Mouse (Mus musculus): ENCODE data around the gene Kcnt2. TPM values are rescaled to one million over a fixed set of nuclear protein-coding genes. Genes with fewer than 3 reads are reported as not detected.

Gene Kcnt2
- polyA plus RNA-seq (2016; fragmentation: Nextera tagmentation; extraction: Ambion mirVana), result 2.3 and 2.6 TPM in 2 replicates

GRCm38 (mm10) chr1:140245876-140246597 is at the start of gene Kcnt2:
Gene Kcnt2, plus strand, starts transcription at chr1:140246158.
- Histone ChIP-seq H3K4me2 (peak within 1 kb of the TSS; percentile 85), H3K9me3 (no peaks in the 10 kb centered on the region), H3K9ac (replicated peaks) (peak within 1 kb of the TSS; percentile 63), H3K36me3 (no peaks in the 10 kb centered on the region), H3K4me1 (replicated peaks) (peaks cover 9% of the 10 kb centered on the region; the same call in 1 of the 2 replicates), H3K27ac (no peak within 1 kb of the TSS), H3K4me3 (replicated peaks) (peak within 1 kb of the TSS; percentile 59), H3K27me3 (no peaks in the 10 kb centered on the region)
- under 1% methylated on average over 21 of the region's 21 CpGs for WGBS
- peak; percentile 80 for ATAC-seq (ENCODE audit: insufficient number of reproducible peaks, insufficient read depth, low FRiP score, low TSS enrichment, low read depth)

DNA sequence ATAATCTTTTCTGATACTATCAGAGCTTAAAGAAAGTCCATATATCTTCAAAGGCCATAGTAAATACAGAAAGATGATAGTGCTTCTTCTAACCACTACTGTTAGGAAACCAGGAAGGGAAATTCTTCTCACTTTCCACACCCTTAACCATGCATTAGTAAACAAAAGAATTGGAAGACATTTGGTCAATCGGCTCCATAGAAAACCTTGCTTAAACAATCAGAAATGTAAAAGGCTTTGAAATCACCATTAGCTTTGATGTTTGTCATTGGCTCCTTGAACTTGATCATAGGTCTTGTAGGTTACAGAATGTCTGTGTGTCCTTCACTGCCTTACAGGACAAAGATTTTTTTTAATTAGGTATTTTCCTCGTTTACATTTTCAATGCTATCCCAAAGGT is 40.6 kb upstream of the Kcnt2 start:
- H3K9ac ChIP-seq (replicated peaks), result no peak overlapping the region
- H3K27me3 ChIP-seq, result no peaks in the 10 kb centered on the region
- H3K27ac ChIP-seq, result no peak overlapping the region
- WGBS, result 72% methylated on average over 2 of the region's 2 CpGs
- no peaks in the 10 kb centered on the region for H3K4me1 ChIP-seq (replicated peaks)
- ATAC-seq (ENCODE audit: insufficient number of reproducible peaks, insufficient read depth, low FRiP score, low TSS enrichment, low read depth), result no peak
- H3K36me3 ChIP-seq, result no peaks in the 10 kb centered on the region
- H3K4me3 ChIP-seq (replicated peaks), result no peak overlapping the region
- no peak overlapping the region for H3K4me2 ChIP-seq
- peaks cover 6% of the 10 kb centered on the region; the same call in 1 of the 2 replicates for H3K9me3 ChIP-seq

- Histone ChIP-seq H3K4me3 (replicated peaks) (no peak overlapping the region), H3K4me2 (no peak overlapping the region), H3K4me1 (replicated peaks) (no peaks in the 10 kb centered on the region), H3K36me3 (no peaks in the 10 kb centered on the region), H3K9ac (replicated peaks) (no peak overlapping the region), H3K27me3 (no peaks in the 10 kb centered on the region), H3K9me3 (no peaks in the 10 kb centered on the region), H3K27ac (no peak overlapping the region)
- peak; percentile 47; the same call in 1 of the 2 replicates for ATAC-seq (ENCODE audit: insufficient number of reproducible peaks, insufficient read depth, low FRiP score, low TSS enrichment, low read depth)
- WGBS, result 47% methylated on average over 3 of the region's 3 CpGs
Measured at GRCm38 (mm10) chr1:140225221-140225620, 20.7 kb upstream of the Kcnt2 start.

- Histone ChIP-seq H3K4me3 (replicated peaks) (no peak overlapping the region), H3K4me1 (replicated peaks) (no peaks in the 10 kb centered on the region), H3K27ac (no peak overlapping the region), H3K27me3 (no peaks in the 10 kb centered on the region), H3K9ac (replicated peaks) (no peak overlapping the region), H3K9me3 (no peaks in the 10 kb centered on the region), H3K36me3 (no peaks in the 10 kb centered on the region), H3K4me2 (no peak overlapping the region)
- 74% methylated on average over 8 of the region's 8 CpGs for WGBS
- ATAC-seq (ENCODE audit: insufficient number of reproducible peaks, insufficient read depth, low FRiP score, low TSS enrichment, low read depth), result no peak
Measured at GRCm38 (mm10) chr1:140226673-140227072, 19.3 kb upstream of the Kcnt2 start.

DNA sequence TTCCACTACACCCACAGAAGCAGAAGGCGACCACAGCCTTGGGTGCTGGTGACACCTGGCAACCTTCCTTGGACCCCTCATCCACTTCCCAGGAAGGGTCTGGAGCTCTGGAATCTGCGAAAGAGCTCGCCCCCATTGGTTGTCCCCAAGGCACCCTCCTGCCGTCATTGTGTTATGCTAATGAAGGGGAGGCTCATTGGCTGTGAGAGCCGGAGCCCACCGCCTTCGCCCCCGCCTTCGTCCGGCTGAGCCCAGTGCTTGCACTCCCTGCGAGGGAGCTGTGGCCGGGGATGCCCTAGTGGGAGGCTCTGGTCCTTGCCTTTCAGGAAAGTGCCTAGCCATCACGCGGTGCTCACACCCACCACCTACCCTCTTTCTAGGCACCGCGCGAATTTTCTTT is 493 bp upstream of the Kcnt2 start:
- WGBS, result 0% methylated on average over 17 of the region's 17 CpGs
- Histone ChIP-seq H3K27ac (no peak overlapping the region), H3K4me1 (replicated peaks) (peaks cover 9% of the 10 kb centered on the region; the same call in 1 of the 2 replicates), H3K36me3 (no peaks in the 10 kb centered on the region), H3K9ac (replicated peaks) (peak overlapping the region; percentile 63; the same call in 1 of the 2 replicates), H3K4me2 (peak overlapping the region; percentile 85), H3K4me3 (replicated peaks) (peak overlapping the region; percentile 59), H3K27me3 (no peaks in the 10 kb centered on the region), H3K9me3 (no peaks in the 10 kb centered on the region)
- ATAC-seq (ENCODE audit: insufficient number of reproducible peaks, insufficient read depth, low FRiP score, low TSS enrichment, low read depth), result peak; percentile 98

DNA sequence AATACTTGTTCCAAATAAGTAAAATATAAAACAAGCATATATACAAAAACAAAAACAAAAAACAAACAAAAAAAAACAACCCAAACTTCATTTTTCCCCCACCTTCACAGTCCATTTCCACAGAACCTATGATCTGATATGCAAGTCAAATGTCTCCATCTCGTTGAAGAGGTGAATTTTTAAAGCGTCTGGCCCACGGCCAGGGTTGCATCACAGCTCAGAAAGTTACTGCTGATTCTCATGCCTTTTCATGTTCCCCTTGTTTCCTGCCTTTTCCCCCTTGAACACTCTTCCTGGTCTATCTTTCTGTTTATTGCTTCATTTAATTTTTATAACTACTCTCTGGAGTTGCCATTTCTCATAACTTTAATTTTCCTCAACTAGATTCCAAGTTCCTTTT is 18.7 kb downstream of the Kcnt2 start:
- H3K9ac ChIP-seq (replicated peaks), result no peak overlapping the region
- WGBS, result 68% methylated on average over 3 of the region's 3 CpGs
- no peaks in the 10 kb centered on the region for H3K27me3 ChIP-seq
- H3K9me3 ChIP-seq, result no peaks in the 10 kb centered on the region
- H3K36me3 ChIP-seq, result no peaks in the 10 kb centered on the region
- no peak overlapping the region for H3K27ac ChIP-seq
- no peaks in the 10 kb centered on the region for H3K4me1 ChIP-seq (replicated peaks)
- no peak overlapping the region for H3K4me3 ChIP-seq (replicated peaks)
- ATAC-seq (ENCODE audit: insufficient number of reproducible peaks, insufficient read depth, low FRiP score, low TSS enrichment, low read depth), result no peak
- H3K4me2 ChIP-seq, result no peak overlapping the region

GRCm38 (mm10) chr1:140266047-140266446 is 20.1 kb downstream of the Kcnt2 start:
- no peak overlapping the region for H3K9ac ChIP-seq (replicated peaks)
- no peak overlapping the region for H3K27ac ChIP-seq
- no peaks in the 10 kb centered on the region for H3K36me3 ChIP-seq
- no peak overlapping the region for H3K4me3 ChIP-seq (replicated peaks)
- H3K27me3 ChIP-seq, result no peaks in the 10 kb centered on the region
- no peaks in the 10 kb centered on the region for H3K4me1 ChIP-seq (replicated peaks)
- no peak for ATAC-seq (ENCODE audit: insufficient number of reproducible peaks, insufficient read depth, low FRiP score, low TSS enrichment, low read depth)
- H3K9me3 ChIP-seq, result no peaks in the 10 kb centered on the region
- WGBS, result 72% methylated on average over 5 of the region's 5 CpGs
- H3K4me2 ChIP-seq, result no peak overlapping the region

DNA sequence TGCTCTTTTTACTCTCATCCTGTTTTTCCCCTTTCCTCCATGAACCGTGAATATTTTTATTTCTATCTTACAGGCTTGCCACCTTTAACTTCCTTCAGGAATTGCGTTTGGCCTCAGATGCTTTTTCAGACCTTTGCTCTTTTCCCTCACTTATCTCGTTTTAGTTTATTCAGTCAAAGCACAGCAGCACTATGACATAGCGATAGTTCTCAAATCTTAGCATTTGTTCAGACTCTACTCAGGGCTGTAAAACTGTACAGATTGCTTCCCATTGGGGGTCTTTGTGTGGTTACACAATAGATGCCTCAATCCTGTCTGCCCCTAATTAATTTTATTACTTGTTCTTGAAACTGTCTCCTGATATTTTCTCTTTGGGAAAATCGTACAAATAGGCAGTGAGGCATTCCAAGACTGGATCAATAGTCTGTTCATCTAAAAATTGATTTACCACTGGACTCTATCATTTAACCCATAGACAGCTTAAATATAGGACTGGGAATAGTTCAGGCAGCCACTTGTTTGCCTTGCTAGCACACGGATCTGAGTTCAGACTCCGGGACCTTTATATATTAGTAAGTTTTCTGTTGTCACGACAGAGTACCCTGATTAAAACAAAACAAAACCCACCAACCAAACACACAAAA is 20.8 kb downstream of the Kcnt2 start:
- no peak overlapping the region for H3K27ac ChIP-seq
- no peak overlapping the region for H3K9ac ChIP-seq (replicated peaks)
- no peak overlapping the region for H3K4me2 ChIP-seq
- WGBS, result 62% methylated on average over 8 of the region's 8 CpGs
- H3K4me1 ChIP-seq (replicated peaks), result no peaks in the 10 kb centered on the region
- no peaks in the 10 kb centered on the region for H3K36me3 ChIP-seq
- H3K4me3 ChIP-seq (replicated peaks), result no peak overlapping the region
- H3K9me3 ChIP-seq, result no peaks in the 10 kb centered on the region
- ATAC-seq (ENCODE audit: insufficient number of reproducible peaks, insufficient read depth, low FRiP score, low TSS enrichment, low read depth), result no peak
- H3K27me3 ChIP-seq, result no peaks in the 10 kb centered on the region

DNA sequence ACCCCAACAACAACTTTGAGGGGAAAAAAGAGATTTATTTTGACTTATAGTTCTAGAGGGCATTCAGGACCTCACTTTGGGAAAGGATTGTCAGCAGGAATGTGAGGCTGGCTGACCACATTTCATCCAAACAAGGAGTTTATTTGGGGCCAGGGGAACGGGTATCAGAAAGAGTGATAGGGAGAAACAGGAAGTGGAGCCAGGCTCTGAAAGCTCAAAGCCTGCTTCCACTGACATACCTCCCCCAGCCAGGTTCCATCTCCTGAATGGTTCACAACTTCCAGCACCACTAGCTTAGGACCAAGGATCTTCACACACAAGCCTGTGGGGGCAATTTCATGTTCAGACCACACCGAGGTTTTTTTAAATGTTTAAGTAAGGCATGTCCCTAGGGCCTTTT is 21.3 kb downstream of the Kcnt2 start:
- Histone ChIP-seq H3K4me1 (replicated peaks) (no peaks in the 10 kb centered on the region), H3K4me2 (no peak overlapping the region), H3K9me3 (no peaks in the 10 kb centered on the region), H3K9ac (replicated peaks) (no peak overlapping the region), H3K4me3 (replicated peaks) (no peak overlapping the region), H3K36me3 (no peaks in the 10 kb centered on the region), H3K27ac (no peak overlapping the region), H3K27me3 (no peaks in the 10 kb centered on the region)
- 51% methylated on average over 2 of the region's 2 CpGs for WGBS
- no peak for ATAC-seq (ENCODE audit: insufficient number of reproducible peaks, insufficient read depth, low FRiP score, low TSS enrichment, low read depth)

- no peaks in the 10 kb centered on the region for H3K36me3 ChIP-seq
- H3K27me3 ChIP-seq, result no peaks in the 10 kb centered on the region
- H3K9ac ChIP-seq (replicated peaks), result no peak overlapping the region
- H3K9me3 ChIP-seq, result no peaks in the 10 kb centered on the region
- H3K4me1 ChIP-seq (replicated peaks), result no peaks in the 10 kb centered on the region
- H3K4me2 ChIP-seq, result no peak overlapping the region
- no peak overlapping the region for H3K27ac ChIP-seq
- no peak for ATAC-seq (ENCODE audit: insufficient number of reproducible peaks, insufficient read depth, low FRiP score, low TSS enrichment, low read depth)
- WGBS, result 75% methylated on average over 3 of the region's 3 CpGs
- H3K4me3 ChIP-seq (replicated peaks), result no peak overlapping the region
Measured at GRCm38 (mm10) chr1:140273624-140274023, 27.7 kb downstream of the Kcnt2 start.

DNA sequence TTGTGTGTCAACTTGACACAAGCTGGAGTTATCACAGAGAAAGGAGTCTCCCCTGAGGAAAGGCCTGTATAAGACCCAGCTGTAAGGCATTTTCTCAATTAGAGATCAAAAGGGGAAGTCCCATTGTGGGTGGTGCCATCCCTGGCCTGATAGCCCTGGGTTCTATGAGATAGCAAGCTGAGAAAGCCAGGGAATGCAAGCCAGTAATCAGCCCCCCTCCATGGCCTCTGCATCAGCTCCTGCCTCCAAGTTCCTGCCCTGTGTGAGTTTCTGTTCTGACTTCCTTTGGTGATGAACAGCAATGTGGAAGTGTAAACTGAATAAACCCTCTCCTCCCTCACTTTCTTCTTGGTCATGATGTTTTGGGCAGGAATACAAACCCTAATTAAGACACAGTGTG is 29.9 kb downstream of the Kcnt2 start:
- H3K9ac ChIP-seq (replicated peaks), result no peak overlapping the region
- no peak overlapping the region for H3K4me3 ChIP-seq (replicated peaks)
- H3K4me1 ChIP-seq (replicated peaks), result no peaks in the 10 kb centered on the region
- no peaks in the 10 kb centered on the region for H3K9me3 ChIP-seq
- no peak overlapping the region for H3K27ac ChIP-seq
- no peaks in the 10 kb centered on the region for H3K36me3 ChIP-seq
- no peak overlapping the region for H3K4me2 ChIP-seq
- no peak for ATAC-seq (ENCODE audit: insufficient number of reproducible peaks, insufficient read depth, low FRiP score, low TSS enrichment, low read depth)
- no peaks in the 10 kb centered on the region for H3K27me3 ChIP-seq

Data from limb, embryonic 12.5 days (tissue).